Mouse (Mus musculus): ENCODE data around the gene Spata46.

The Spata46 gene

GRCm38 (mm10) chr1:170343081-170343480 is 34.5 kb downstream of the Spata46 start:
- DNase-seq = no peak

GRCm38 (mm10) chr1:170343906-170344305 is 35.3 kb downstream of the Spata46 start:
- no peak for DNase-seq

- DNase-seq = peak; percentile 19
These were observed 37.7 kb downstream of the Spata46 start for GRCm38 (mm10) chr1:170346266-170346665.

GRCm38 (mm10) chr1:170351080-170351479 is 42.5 kb downstream of the Spata46 start:
- DNase-seq = no peak

GRCm38 (mm10) chr1:170353335-170353734 is 44.7 kb downstream of the Spata46 start:
- no peak for DNase-seq

GRCm38 (mm10) chr1:170360183-170360915 is 51.7 kb downstream of the Spata46 start:
- DNase-seq = no peak
